Mouse (Mus musculus) midbrain, embryonic 12.5 days (tissue): ENCODE data around the gene Mbd3. TPM values are rescaled to one million over a fixed set of nuclear protein-coding genes. Genes with fewer than 3 reads are reported as not detected.
"Not testable (repeated sequence)": the region's sequence is repeated elsewhere in the genome, so short reads cannot be mapped to it uniquely, and the experiment has no call there.

Source experiments
- ATAC-seq: fragments of 200-750 bp; cut with Nextera tagmentation; 2 replicates; pipeline ENCODE4 v1.8.0; 2017; ENCODE audit warnings: low read depth, moderate TSS enrichment, moderate library complexity; ENCODE audit not compliant: low FRiP score
- H3K27ac ChIP-seq: fragments of 300-500 bp; sonication (generic); replicated peaks from 2 replicates; pipeline ENCODE4 v1.5.1; 2016; ENCODE audit warnings: mild to moderate bottlenecking
- H3K27me3 ChIP-seq: fragments of 300-500 bp; sonication (generic); 2 replicates; pipeline ENCODE4 v1.6.1; 2016; ENCODE audit warnings: mild to moderate bottlenecking
- H3K36me3 ChIP-seq: fragments of 300-500 bp; sonication (generic); 2 replicates; pipeline ENCODE4 v1.6.1; 2016
- H3K4me1 ChIP-seq: fragments of 300-500 bp; sonication (generic); 2 replicates; pipeline ENCODE4 v1.6.1; 2016
- H3K4me2 ChIP-seq: fragments of 300-500 bp; sonication (generic); replicated peaks from 2 replicates; pipeline ENCODE4 v1.6.1; 2016; ENCODE audit warnings: mild to moderate bottlenecking, moderate library complexity
- H3K4me3 ChIP-seq: fragments of 300-500 bp; sonication (generic); 2 replicates; pipeline ENCODE4 v1.5.1; 2016; ENCODE audit warnings: mild to moderate bottlenecking
- H3K9ac ChIP-seq: fragments of 300-500 bp; sonication (generic); replicated peaks from 2 replicates; pipeline ENCODE4 v1.6.1; 2016; ENCODE audit warnings: mild to moderate bottlenecking, moderate library complexity
- H3K9me3 ChIP-seq: fragments of 300-500 bp; sonication (generic); 2 replicates; pipeline ENCODE4 v1.6.1; 2016; ENCODE audit warnings: mild to moderate bottlenecking
- WGBS: fragments of 180-500 bp; shearing (Covaris S2); methylation state at CpG from one replicate; pipeline ENCODE4 v1.1.7; 2016; 5-methylcytosine and 5-hydroxymethylcytosine counted together
- polyA plus RNA-seq: library from polyadenylated mRNA; unstranded; fragments of >200 nt; fragmentation: Nextera tagmentation; extraction: Ambion mirVana; gene quantifications from 2 replicates; pipeline ENCODE4 v1.2.1, GENCODE M21; 2016

Gene Mbd3
- polyA plus RNA-seq, 1 experiment from 2014 or later, result 314 TPM

DNA sequence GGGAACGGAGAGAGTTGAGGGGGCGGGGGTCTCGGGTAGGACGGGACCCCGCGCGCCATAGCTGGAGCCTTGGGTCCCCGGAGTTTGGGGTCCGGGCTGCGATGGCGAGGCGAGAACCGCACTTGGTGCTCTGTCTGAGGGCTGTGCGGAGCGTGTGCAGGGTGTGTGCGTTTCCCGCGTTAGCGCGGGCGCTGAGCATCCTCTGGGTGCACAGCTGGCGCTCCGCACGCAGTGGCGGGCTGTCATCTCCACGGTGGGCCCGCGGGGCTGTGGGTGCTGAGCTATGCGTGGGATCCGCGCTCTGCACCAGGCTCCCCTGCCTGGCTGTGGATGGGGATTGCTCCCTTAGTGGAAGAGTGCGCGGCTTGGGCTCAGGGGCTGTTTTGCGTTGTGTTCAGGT is 42.6 kb downstream of the Mbd3 start:
- H3K36me3 ChIP-seq, result no peaks in the 10 kb centered on the region
- H3K4me2 ChIP-seq, result peak overlapping the region; percentile 44
- 2% methylated on average over 34 of the region's 34 CpGs for WGBS
- peak overlapping the region; percentile 34 for H3K4me3 ChIP-seq
- peaks cover 100% of the 10 kb centered on the region for H3K27me3 ChIP-seq
- H3K27ac ChIP-seq, result no peak overlapping the region
- H3K9ac ChIP-seq, result no peak overlapping the region
- ATAC-seq, result no peak
- H3K4me1 ChIP-seq, result peaks cover 17% of the 10 kb centered on the region
- H3K9me3 ChIP-seq, result no peaks in the 10 kb centered on the region

DNA sequence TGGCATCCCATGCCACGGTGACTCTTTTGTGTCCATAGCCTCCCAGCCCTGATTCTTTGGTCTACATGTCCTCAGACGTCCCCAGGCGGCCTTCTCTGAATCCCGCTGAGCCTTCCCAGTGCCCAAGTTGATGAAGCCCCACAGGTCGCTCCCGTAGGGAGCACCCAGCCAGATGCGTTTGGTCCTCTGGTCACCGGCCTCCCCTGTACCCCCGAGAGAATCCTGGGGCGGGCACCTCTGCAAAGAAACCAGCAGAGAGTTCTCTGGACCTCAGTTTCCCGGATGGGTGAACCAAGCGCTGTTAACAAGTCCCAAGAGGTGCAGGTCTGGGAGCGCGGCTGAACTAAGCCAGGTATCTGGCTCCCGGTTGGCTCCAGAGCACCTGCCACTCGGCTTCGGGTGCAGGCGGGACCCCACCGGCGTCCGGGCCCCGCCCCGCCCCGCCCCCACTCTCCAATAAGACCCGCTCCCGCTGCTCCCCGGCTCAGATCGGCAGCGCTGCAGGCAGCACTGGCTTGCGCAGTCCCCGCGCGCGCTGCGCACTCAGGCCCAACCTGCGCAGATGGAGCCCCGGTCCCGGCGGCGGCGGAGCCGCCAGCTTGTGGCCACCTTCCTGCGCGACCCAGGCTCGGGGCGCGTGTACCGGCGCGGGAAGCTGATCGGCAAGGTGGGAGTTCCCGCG is 43.2 kb downstream of the Mbd3 start, which contains the start of gene Plk5:
Plk5 (plus strand) TSS at position 459 of the 682 bp plus-strand sequence.
- H3K9ac ChIP-seq, result no peak within 1 kb of the TSS

GRCm38 (mm10) chr10:80355431-80355830 is 43.9 kb downstream of the Mbd3 start:
- Histone ChIP-seq H3K36me3 (no peaks in the 10 kb centered on the region), H3K4me3 (no peak overlapping the region), H3K9ac (no peak overlapping the region), H3K27me3 (peaks cover 100% of the 10 kb centered on the region), H3K27ac (no peak overlapping the region), H3K9me3 (no peaks in the 10 kb centered on the region), H3K4me2 (no peak overlapping the region), H3K4me1 (peaks cover 17% of the 10 kb centered on the region)
- WGBS, result 7% methylated on average over 8 of the region's 9 CpGs
- no peak for ATAC-seq

More for the DNA sequence above, 43.2 kb downstream of the Mbd3 start, which contains the start of gene Plk5:
- no peaks in the 10 kb centered on the region for H3K36me3 ChIP-seq
- WGBS, result 1% methylated on average over 51 of the region's 53 CpGs
- H3K4me3 ChIP-seq, result peak within 1 kb of the TSS; percentile 34
- H3K9me3 ChIP-seq, result no peaks in the 10 kb centered on the region
- peaks cover 100% of the 10 kb centered on the region for H3K27me3 ChIP-seq
- H3K27ac ChIP-seq, result no peak within 1 kb of the TSS
- peaks cover 17% of the 10 kb centered on the region for H3K4me1 ChIP-seq
- H3K4me2 ChIP-seq, result peak within 1 kb of the TSS; percentile 44
- ATAC-seq, result no peak

DNA sequence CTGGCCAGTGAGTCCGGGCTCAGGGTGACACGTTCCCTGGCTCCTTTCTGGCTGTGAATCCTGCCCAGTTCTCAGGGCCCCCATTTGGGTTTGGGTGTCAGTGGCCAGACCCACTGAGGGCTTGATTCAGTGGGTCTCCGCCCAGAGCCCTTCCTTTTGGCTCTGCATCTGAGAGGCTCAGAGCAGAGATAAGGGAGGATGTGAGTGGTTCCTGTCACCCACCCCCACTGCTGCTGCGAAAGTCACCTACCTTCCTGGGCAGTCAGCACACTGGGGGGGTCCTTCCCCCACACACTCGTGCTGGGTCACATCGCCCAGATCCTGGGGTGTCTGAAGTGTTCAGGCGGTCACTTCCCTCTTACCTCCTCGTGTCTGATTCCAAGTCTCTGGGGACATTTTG is 46.6 kb downstream of the Mbd3 start:
- H3K36me3 ChIP-seq, result no peaks in the 10 kb centered on the region
- no peak overlapping the region for H3K4me2 ChIP-seq
- H3K9me3 ChIP-seq, result no peaks in the 10 kb centered on the region
- no peak overlapping the region for H3K4me3 ChIP-seq
- peaks cover 26% of the 10 kb centered on the region for H3K4me1 ChIP-seq
- H3K27ac ChIP-seq, result no peak overlapping the region
- no peak overlapping the region for H3K9ac ChIP-seq
- no peak for ATAC-seq
- 72% methylated on average over 8 of the region's 8 CpGs for WGBS
- peaks cover 99% of the 10 kb centered on the region for H3K27me3 ChIP-seq

GRCm38 (mm10) chr10:80351896-80352295 is 47.5 kb downstream of the Mbd3 start:
- 16% methylated on average over 11 of the region's 11 CpGs for WGBS
- peaks cover 25% of the 10 kb centered on the region for H3K4me1 ChIP-seq
- H3K27ac ChIP-seq, result no peak overlapping the region
- H3K9ac ChIP-seq, result no peak overlapping the region
- ATAC-seq, result no peak
- no peaks in the 10 kb centered on the region for H3K36me3 ChIP-seq
- no peaks in the 10 kb centered on the region for H3K9me3 ChIP-seq
- H3K4me3 ChIP-seq, result no peak overlapping the region
- no peak overlapping the region for H3K4me2 ChIP-seq
- peaks cover 99% of the 10 kb centered on the region for H3K27me3 ChIP-seq

- Histone ChIP-seq H3K4me1 (peaks cover 16% of the 10 kb centered on the region), H3K4me2 (no peak overlapping the region), H3K9me3 (no peaks in the 10 kb centered on the region), H3K36me3 (no peaks in the 10 kb centered on the region), H3K27ac (no peak overlapping the region), H3K9ac (no peak overlapping the region), H3K27me3 (peaks cover 98% of the 10 kb centered on the region), H3K4me3 (no peak overlapping the region)
- whole genome bisulfite sequencing, result 4% methylated on average over 7 of the region's 7 CpGs
- peak; percentile 71 for ATAC-seq
Measured at GRCm38 (mm10) chr10:80350292-80350691, 49.1 kb downstream of the Mbd3 start.

DNA sequence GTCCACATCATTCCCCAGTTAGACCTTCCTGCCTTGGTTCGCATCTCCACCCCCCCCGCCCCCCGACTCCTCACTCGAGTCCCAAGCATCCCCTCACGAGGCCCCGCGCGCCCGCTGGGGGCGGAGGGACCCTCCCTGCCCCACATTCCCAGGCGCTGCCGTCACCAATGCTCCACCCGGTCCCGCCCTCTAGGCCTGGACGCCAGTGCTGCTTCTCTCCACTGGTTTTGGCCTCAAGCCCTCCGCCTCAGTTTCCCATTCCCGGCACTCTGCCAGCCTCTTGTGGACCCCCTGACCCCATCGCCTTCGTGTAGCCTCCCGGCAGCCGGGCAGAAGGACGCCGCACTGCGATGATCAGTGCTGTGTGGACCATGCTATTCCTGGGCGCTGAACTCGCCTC is 50.4 kb downstream of the Mbd3 start:
- no peaks in the 10 kb centered on the region for H3K9me3 ChIP-seq
- no peak for ATAC-seq
- WGBS, result 12% methylated on average over 26 of the region's 26 CpGs
- H3K36me3 ChIP-seq, result no peaks in the 10 kb centered on the region
- H3K4me3 ChIP-seq, result peak overlapping the region; percentile 20; the same call in 1 of the 2 replicates
- H3K4me1 ChIP-seq, result peaks cover 21% of the 10 kb centered on the region
- H3K9ac ChIP-seq, result no peak overlapping the region
- H3K4me2 ChIP-seq, result peak overlapping the region; percentile 42; the same call in 1 of the 2 replicates
- peaks cover 98% of the 10 kb centered on the region for H3K27me3 ChIP-seq
- no peak overlapping the region for H3K27ac ChIP-seq

GRCm38 (mm10) chr10:80348244-80348781 is 51.0 kb downstream of the Mbd3 start, which contains the start of gene Adamtsl5:
Gene Adamtsl5, minus strand, starts transcription at chr10:80348412.
- Histone ChIP-seq H3K27ac (no peak within 1 kb of the TSS), H3K4me1 (peaks cover 24% of the 10 kb centered on the region), H3K36me3 (no peaks in the 10 kb centered on the region), H3K27me3 (peaks cover 98% of the 10 kb centered on the region), H3K4me3 (peak within 1 kb of the TSS; percentile 20; the same call in 1 of the 2 replicates), H3K4me2 (peak within 1 kb of the TSS; percentile 42), H3K9ac (no peak within 1 kb of the TSS), H3K9me3 (no peaks in the 10 kb centered on the region)
- ATAC-seq, result no peak
- WGBS, result 2% methylated on average over 36 of the region's 42 CpGs

GRCm38 (mm10) chr10:80347514-80347967 is 51.8 kb downstream of the Mbd3 start:
- no peaks in the 10 kb centered on the region for H3K9me3 ChIP-seq
- no peaks in the 10 kb centered on the region for H3K36me3 ChIP-seq
- peaks cover 98% of the 10 kb centered on the region for H3K27me3 ChIP-seq
- peaks cover 32% of the 10 kb centered on the region for H3K4me1 ChIP-seq
- no peak overlapping the region for H3K9ac ChIP-seq
- WGBS, result 16% methylated on average over 17 of the region's 17 CpGs
- no peak overlapping the region for H3K4me3 ChIP-seq
- ATAC-seq, result no peak
- no peak overlapping the region for H3K27ac ChIP-seq
- H3K4me2 ChIP-seq, result no peak overlapping the region

GRCm38 (mm10) chr10:80345929-80346328 is 53.4 kb downstream of the Mbd3 start:
- H3K9ac ChIP-seq, H3K9me3 ChIP-seq, H3K4me2 ChIP-seq, H3K27ac ChIP-seq, H3K4me3 ChIP-seq, ATAC-seq, H3K36me3 ChIP-seq: not testable (repeated sequence)
- peaks cover 42% of the 10 kb centered on the region for H3K4me1 ChIP-seq
- H3K27me3 ChIP-seq, result peaks cover 98% of the 10 kb centered on the region
- whole genome bisulfite sequencing, result 76% methylated on average over 6 of the region's 6 CpGs

DNA sequence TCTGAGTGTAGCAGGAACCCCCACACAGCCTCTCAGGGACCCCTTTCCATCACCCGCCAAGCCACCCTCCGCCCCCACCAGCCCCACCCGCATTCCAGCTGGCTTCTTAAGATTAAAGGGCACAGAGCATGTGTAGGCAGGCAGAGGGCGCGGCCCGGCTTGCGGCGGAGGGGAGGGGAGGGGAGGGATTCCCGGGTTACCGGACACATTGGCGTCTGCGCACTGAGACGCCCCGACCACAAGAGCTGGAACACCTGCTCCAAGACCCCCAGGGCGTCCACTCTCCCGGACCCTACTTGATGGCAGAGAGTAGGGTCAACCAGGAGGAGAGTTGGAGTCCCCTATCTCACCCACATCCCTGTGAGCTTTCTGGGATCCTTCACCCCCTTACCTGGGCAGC is 54.2 kb downstream of the Mbd3 start:
- Histone ChIP-seq H3K9ac (no peak overlapping the region), H3K27ac (no peak overlapping the region), H3K4me2 (0 out of 2 replicates have a peak overlapping the region, but pooled peaks have one; percentile 17)

DNA sequence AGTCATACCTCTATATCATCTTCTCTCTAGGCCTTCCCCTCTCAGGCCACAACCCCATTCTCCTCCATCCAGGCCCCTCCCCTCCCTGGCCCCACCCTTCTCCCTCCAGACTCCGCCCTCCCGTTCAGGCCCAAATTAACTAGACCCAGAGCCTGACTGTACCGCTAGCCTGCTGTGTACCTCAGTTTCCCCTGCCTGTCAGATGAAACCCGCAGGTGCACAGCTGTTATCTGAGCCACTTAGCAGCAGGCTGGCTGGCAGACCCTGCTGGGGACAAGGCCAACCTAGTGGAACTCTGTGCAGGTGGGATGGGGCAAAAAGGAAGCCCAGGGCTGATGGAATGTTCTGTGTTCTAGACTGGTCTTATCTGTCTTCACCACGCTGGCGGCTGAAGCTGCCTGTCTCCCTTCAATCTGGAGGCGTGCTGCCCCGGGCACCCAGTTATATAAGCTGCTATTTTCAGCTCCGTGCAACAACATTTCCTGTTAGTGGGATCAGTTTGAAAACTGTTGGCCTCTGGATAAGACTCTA is 55.2 kb downstream of the Mbd3 start:
- Histone ChIP-seq H3K27me3 (peaks cover 98% of the 10 kb centered on the region), H3K36me3 (no peaks in the 10 kb centered on the region), H3K9me3 (no peaks in the 10 kb centered on the region), H3K4me1 (peaks cover 45% of the 10 kb centered on the region), H3K4me2 (no peak overlapping the region), H3K4me3 (no peak overlapping the region), H3K9ac (no peak overlapping the region), H3K27ac (no peak overlapping the region)
- WGBS, result 44% methylated on average over 9 of the region's 9 CpGs
- no peak for ATAC-seq

More for the DNA sequence above, 54.2 kb downstream of the Mbd3 start:
- ATAC-seq, result no peak
- Histone ChIP-seq H3K27me3 (peaks cover 99% of the 10 kb centered on the region), H3K4me1 (peaks cover 45% of the 10 kb centered on the region), H3K4me3 (0 out of 2 replicates have a peak overlapping the region, but pooled peaks have one; percentile 7), H3K36me3 (no peaks in the 10 kb centered on the region), H3K9me3 (no peaks in the 10 kb centered on the region)
- 2% methylated on average over 16 of the region's 16 CpGs for WGBS
